Mouse (Mus musculus): Measurements from ENCODE around the gene Mtch1. TPM values are rescaled to one million over a fixed set of nuclear protein-coding genes. Genes with fewer than 3 reads are reported as not detected.

The Mtch1 gene
- polyA plus RNA-seq (2021; fragmentation: Nextera tagmentation) = 215 and 894 TPM in 2 replicates
- long read RNA-seq, experiment 1, transcript Mtch1-211 (12 exons, 1,653 nt) = minor isoform, 129 of 488 reads
- long read RNA-seq, experiment 1, transcript Mtch1-217 (12 exons, 1,660 nt) = minor isoform, 43 of 488 reads
- long read RNA-seq, experiment 1, transcript Mtch1-202 (12 exons, 1,897 nt) = minor isoform, 45 of 488 reads
- long read RNA-seq, experiment 1, transcript Mtch1-201 (12 exons, 1,952 nt) = major isoform, 132 of 488 reads
- long read RNA-seq, experiment 1, partial matches to known transcripts = 63 of 488 reads
- long read RNA-seq, experiment 1, other reads (novel, unspliced or antisense) = 46 of 488 reads
- long read RNA-seq, experiment 2, transcript Mtch1-201 (12 exons, 1,952 nt) = major isoform, 32 of 200 reads
- long read RNA-seq, experiment 2, transcript Mtch1-211 (12 exons, 1,653 nt) = minor isoform, 27 of 200 reads
- long read RNA-seq, experiment 2, transcript Mtch1-202 (12 exons, 1,897 nt) = minor isoform, 16 of 200 reads
- long read RNA-seq, experiment 2, transcript Mtch1-218 (1 exons, 2,292 nt) = minor isoform, 31 of 200 reads
- long read RNA-seq, experiment 2, partial matches to known transcripts = 64 of 200 reads
- long read RNA-seq, experiment 2, other reads (novel, unspliced or antisense) = 11 of 200 reads

DNA sequence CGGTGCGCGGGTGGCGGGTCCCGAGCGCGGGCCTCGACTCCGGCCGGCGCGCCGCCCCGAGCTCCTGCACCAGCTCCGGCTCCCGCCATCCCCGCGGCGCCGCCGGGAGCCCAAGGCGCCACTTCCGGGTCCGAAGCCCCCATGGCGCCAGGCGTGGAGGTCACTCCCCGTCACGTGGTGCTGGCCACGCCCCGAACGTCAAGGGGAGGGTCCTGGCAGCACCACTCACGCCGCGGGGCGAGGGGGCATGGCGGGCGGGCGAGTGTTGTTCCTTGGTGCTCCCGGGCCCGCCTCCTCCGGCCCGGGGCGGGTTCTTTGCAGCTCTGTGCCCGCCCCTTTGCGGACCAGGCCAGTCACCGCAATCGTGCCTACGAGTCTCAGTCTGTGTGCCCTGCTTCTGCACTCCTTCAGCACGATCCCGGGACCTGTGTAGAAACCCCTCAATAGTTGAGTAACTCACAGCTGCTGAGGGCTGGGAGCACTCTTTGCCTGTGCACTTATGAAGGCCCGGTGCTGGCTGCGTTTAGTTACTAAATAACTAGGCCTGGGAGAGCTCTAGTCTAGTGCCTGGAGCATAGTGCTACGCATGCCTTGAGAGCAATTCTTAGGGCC lies at the start of gene Mtch1:
TSS of gene Mtch1 (minus strand) at position 290 of the 612 bp plus-strand sequence.

DNA sequence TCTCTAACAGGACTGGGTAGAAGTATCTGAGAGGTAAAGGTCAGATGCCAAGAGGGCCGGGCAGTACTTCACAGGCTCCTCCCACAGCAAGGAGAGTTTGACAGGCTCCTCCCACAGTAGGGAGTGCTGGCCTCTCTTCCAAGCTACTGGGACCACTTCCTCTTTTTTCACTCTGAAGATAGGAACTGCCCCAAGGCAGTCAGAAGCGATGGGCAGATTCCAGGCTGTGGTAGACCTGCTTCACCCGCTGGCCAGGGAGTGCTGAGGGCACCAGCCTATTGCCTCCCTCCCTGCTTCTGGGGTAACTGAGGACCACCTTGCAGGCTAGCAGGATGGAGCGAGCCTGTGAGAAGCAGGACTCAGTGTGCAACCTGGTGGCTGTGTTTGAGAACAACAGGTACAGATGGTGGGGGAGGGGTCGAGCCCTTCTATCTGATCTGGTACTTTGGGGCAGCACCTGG lies 13.1 kb upstream of the Mtch1 start, which contains the start of gene Fgd2:
TSS of gene Fgd2 (plus strand) at position 154 of the 461 bp plus-strand sequence.

GRCm38 (mm10) chr17:29317380-29317779 lies 30.4 kb downstream of the Mtch1 start, which contains the start of gene Pi16:
Gene Pi16 (plus strand): TSS chr17:29317680.

Other genes with a start within 250 kb of the Mtch1 start
- 0.08 TPM in 1 of 2 replicates, not detected in the other for gene Rab44, start 233.8 kb downstream of the Mtch1 start, polyA plus RNA-seq (2021; fragmentation: Nextera tagmentation)
- 74.7 and 85.7 TPM in 2 replicates for gene Cpne5, start 109.8 kb downstream of the Mtch1 start, polyA plus RNA-seq (2021; fragmentation: Nextera tagmentation)
- 34.4 and 42.9 TPM in 2 replicates for gene Ppil1, start 83.7 kb downstream of the Mtch1 start, polyA plus RNA-seq (2021; fragmentation: Nextera tagmentation)
- 140 and 149 TPM in 2 replicates for gene BC004004, start 79.1 kb downstream of the Mtch1 start, polyA plus RNA-seq (2021; fragmentation: Nextera tagmentation)
- gene Pi16, start 30.3 kb downstream of the Mtch1 start, polyA plus RNA-seq (2021; fragmentation: Nextera tagmentation) = 0.08 and 0.45 TPM in 2 replicates
- 3.6 and 3.9 TPM in 2 replicates for gene Fgd2, start 13.0 kb upstream of the Mtch1 start, polyA plus RNA-seq (2021; fragmentation: Nextera tagmentation)
- 1.1 and 2.7 TPM in 2 replicates for gene Pim1, start 142.8 kb upstream of the Mtch1 start, polyA plus RNA-seq (2021; fragmentation: Nextera tagmentation)
- not detected in 2 replicates for gene Gm17657, start 201.7 kb upstream of the Mtch1 start, polyA plus RNA-seq (2021; fragmentation: Nextera tagmentation)
- 4.1 and 15.1 TPM in 2 replicates for gene Tbc1d22b, start 201.9 kb upstream of the Mtch1 start, polyA plus RNA-seq (2021; fragmentation: Nextera tagmentation)
- gene Tmem217, start 204.5 kb upstream of the Mtch1 start, polyA plus RNA-seq (2021; fragmentation: Nextera tagmentation) = 0.45 and 0.87 TPM in 2 replicates